Mouse (Mus musculus) cerebellum, adult 2 months (tissue): ENCODE measurements around the gene Ebf1.

Source experiments
- CTCF ChIP-seq: fragments of 200-500 bp; IDR thresholded peaks from 2 replicates; pipeline ENCODE4 v1.5.1; 2011; ENCODE audit warnings: low read depth, mild to moderate bottlenecking, control low read depth, low read length, moderate library complexity, borderline replicate concordance; ENCODE audit not compliant: insufficient read depth
- POLR2A ChIP-seq: fragments of 200-500 bp; IDR thresholded peaks from 2 replicates; pipeline ENCODE4 v1.6.1; 2011; ENCODE audit warnings: low read length, control low read depth, borderline replicate concordance; ENCODE audit not compliant: insufficient read depth

DNA sequence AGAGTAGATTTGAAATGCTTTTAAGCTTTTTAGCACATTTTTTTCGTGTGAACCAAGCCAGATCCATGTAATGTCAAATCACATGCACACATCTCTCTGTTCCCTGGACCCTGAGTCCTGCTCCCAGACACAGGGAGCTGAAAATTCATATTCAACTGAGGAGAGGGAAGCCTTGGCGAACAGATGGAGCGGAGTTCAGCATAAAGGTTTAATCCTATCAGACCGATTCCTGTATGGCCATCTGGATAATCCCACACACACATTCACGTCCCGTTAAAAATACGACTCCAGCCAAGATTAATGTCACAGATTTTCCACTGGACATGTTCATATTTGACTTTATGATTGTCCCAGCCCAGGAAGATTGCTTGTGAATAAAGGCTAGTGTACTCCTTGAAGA, 282.8 kb downstream of the Ebf1 start:
- TF ChIP-seq CTCF: no peak
- TF ChIP-seq POLR2A: no peak
